Mouse (Mus musculus) C2C12 (cell line): ENCODE measurements around the gene Gpx1. TPM values are rescaled to one million over a fixed set of nuclear protein-coding genes. Genes with fewer than 3 reads are reported as not detected.

ENCODE experiments used
- H3K27me3 ChIP-seq: one replicate; pipeline ENCODE4 v1.6.1; 2011; ENCODE audit not compliant: control insufficient read depth, insufficient read depth, insufficient read length
- H3K36me3 ChIP-seq: one replicate; pipeline ENCODE4 v1.6.1; 2011; ENCODE audit not compliant: control insufficient read depth, insufficient read depth
- H3K4me3 ChIP-seq: one replicate; pipeline ENCODE4 v1.5.1; 2011; ENCODE audit warnings: mild to moderate bottlenecking, control low read depth; ENCODE audit not compliant: poor library complexity, insufficient read depth, severe bottlenecking
- H3K79me2 ChIP-seq: one replicate; pipeline ENCODE4 v1.6.1; 2011; ENCODE audit not compliant: control insufficient read depth, insufficient read depth
- H3K79me3 ChIP-seq: one replicate; pipeline ENCODE4 v1.6.1; 2011; ENCODE audit warnings: low read depth, control low read depth
- H3ac ChIP-seq: one replicate; pipeline ENCODE3; 2011; ENCODE audit warnings: low read depth; ENCODE audit not compliant: control insufficient read depth, insufficient read length
- CEBPB ChIP-seq: IDR thresholded peaks from one replicate; pipeline ENCODE4 v1.6.1; 2011; ENCODE audit warnings: low read depth, mild to moderate bottlenecking, control low read depth, moderate library complexity
- CTCF ChIP-seq: IDR thresholded peaks from one replicate; pipeline ENCODE4 v1.5.1; 2011; ENCODE audit not compliant: control insufficient read depth, insufficient read depth, insufficient read length
- FOSL1 ChIP-seq: IDR thresholded peaks from one replicate; pipeline ENCODE4 v1.8.0; 2011; ENCODE audit warnings: mild to moderate bottlenecking, low read length; ENCODE audit not compliant: poor library complexity, insufficient read depth, severe bottlenecking
- MAX ChIP-seq: IDR thresholded peaks from one replicate; pipeline ENCODE4 v1.6.1; 2011; ENCODE audit warnings: mild to moderate bottlenecking, control low read depth
- MYOD1 ChIP-seq: IDR thresholded peaks from one replicate; pipeline ENCODE4 v1.6.1; 2011; ENCODE audit warnings: low read depth; ENCODE audit not compliant: control insufficient read depth, insufficient read length
- MYOG ChIP-seq: IDR thresholded peaks from one replicate; pipeline ENCODE4 v1.6.1; 2011; ENCODE audit not compliant: control insufficient read depth, insufficient read length; ENCODE audit errors: extremely low read depth
- USF1 ChIP-seq: IDR thresholded peaks from one replicate; pipeline ENCODE4 v1.6.1; 2011; ENCODE audit warnings: low read depth, mild to moderate bottlenecking, control low read depth, moderate library complexity
- polyA plus RNA-seq: library from polyadenylated mRNA; unstranded; fragments of >200 nt; fragmentation: generic; extraction: Trizol; gene quantifications from one replicate; pipeline ENCODE4 v1.2.1, GENCODE M21; 2012; ENCODE audit warnings: missing spikeins

Gene Gpx1
- polyA plus RNA-seq, 1 experiment: 667 TPM

DNA sequence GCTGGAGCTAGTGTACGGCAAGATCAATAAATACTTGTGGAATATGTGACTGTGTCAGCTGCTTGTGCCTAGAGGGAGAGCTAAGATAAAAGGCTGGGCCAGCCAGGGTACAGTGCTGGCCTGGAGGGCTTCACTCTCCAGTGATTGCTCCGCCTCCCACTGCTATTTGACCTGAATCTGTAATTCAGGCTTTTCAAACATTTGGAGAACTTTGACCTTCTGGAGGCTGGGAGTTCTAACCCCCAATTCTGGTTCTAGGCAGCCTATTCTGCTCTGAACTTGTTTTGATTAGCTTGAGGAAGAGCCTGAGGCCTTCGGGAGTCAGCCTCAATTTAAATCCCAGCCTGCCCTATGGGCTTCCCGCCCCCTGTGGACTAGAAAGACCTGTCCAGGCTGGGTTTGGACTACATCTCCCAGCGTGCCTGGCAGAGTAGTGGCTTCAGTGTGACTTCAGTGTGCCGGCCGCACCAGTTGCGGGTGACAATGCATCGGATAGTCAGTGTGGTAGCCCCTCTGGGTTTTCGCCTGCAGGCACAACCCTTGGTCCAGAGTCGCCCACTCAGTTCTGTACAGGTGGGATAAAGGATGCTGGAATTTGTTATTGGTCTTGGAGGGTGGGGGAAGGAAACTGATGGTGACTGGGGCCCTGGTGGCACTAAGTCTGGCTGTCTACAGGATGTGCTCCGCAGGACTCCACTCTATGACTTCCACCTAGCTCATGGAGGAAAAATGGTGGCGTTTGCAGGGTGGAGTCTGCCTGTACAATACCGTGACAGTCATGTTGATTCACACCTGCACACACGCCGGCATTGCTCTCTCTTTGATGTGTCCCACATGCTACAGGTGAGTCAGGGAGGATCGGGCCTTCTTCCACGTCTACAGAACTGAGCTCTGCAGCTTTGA, 42.0 kb upstream of the Gpx1 start, which contains the start of gene Amt:
Gene Amt (plus strand): TSS at position 401 of the 903 bp plus-strand sequence.
- TF ChIP-seq FOSL1 (no peak), MAX (no peak), CEBPB (no peak), USF1 (no peak), MYOG (no peak)
- Histone ChIP-seq H3K79me3 (no peaks in the 10 kb centered on the region), H3ac (no peak within 1 kb of the TSS), H3K36me3 (no peaks in the 10 kb centered on the region), H3K79me2 (no peaks in the 10 kb centered on the region), H3K4me3 (no peak within 1 kb of the TSS), H3K27me3 (no peaks in the 10 kb centered on the region)

DNA sequence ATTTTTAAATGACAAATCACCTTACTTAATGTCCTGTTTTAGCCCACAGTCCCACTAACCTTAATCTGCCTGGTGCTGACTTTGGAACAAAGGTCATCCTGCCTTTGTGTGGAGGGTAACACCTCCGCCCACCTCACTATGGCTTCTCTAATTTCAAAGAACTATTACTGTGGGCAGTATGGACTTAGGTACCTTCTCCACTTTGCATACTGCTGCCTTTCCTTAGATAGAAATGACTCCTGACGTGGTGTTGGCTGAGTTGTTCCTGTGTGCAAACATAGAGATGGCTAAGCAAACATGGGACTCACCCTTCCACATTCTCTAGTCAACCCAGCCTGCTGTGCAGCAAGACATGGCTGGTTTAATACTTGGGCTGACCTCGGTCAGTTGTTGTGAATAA, 36.9 kb upstream of the Gpx1 start:
- no peak overlapping the region for H3K4me3 ChIP-seq
- H3K79me3 ChIP-seq: peaks cover 9% of the 10 kb centered on the region
- no peaks in the 10 kb centered on the region for H3K27me3 ChIP-seq
- H3ac ChIP-seq: no peak overlapping the region
- H3K36me3 ChIP-seq: peaks cover 16% of the 10 kb centered on the region
- peaks cover 31% of the 10 kb centered on the region for H3K79me2 ChIP-seq
- no peak for TF ChIP-seq FOSL1
- no peak for TF ChIP-seq CEBPB
- no peak for TF ChIP-seq MAX
- no peak for TF ChIP-seq MYOD1
- TF ChIP-seq USF1: no peak
- no peak for TF ChIP-seq CTCF
- no peak for TF ChIP-seq MYOG

- no peak for TF ChIP-seq FOSL1
- no peaks in the 10 kb centered on the region for H3K27me3 ChIP-seq
- H3K79me2 ChIP-seq: peaks cover 60% of the 10 kb centered on the region
- peaks cover 38% of the 10 kb centered on the region for H3K79me3 ChIP-seq
- H3K36me3 ChIP-seq: peaks cover 22% of the 10 kb centered on the region
- H3K4me3 ChIP-seq: peak overlapping the region; percentile 83
- no peak overlapping the region for H3ac ChIP-seq
Observed at GRCm38 (mm10) chr9:108304716-108305115, 34.0 kb upstream of the Gpx1 start.

DNA sequence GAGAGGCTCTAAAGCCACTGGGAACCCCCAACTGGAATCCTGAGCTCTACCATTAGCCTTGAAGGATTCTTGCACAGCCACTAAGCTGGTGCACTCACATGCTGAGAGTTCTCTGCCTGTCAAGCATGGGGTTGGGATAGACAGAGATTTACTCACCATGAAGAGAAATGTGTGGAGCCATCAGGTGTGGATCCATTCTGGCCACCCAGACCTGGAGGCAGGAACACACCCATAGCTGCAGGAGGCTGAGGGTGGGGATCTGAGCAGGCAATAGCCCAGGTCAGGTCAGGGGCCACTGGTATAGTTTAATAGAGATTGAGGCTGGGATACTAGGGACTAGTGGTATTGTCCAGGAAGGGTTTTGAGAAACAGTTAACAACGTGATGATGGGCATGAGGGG, 33.5 kb upstream of the Gpx1 start:
- TF ChIP-seq MYOG: no peak
- no peak for TF ChIP-seq USF1
- no peak for TF ChIP-seq MAX
- TF ChIP-seq CEBPB: no peak
- TF ChIP-seq MYOD1: no peak
- TF ChIP-seq FOSL1: no peak
- no peak for TF ChIP-seq CTCF
- H3K27me3 ChIP-seq: no peaks in the 10 kb centered on the region
- H3K79me3 ChIP-seq: peaks cover 42% of the 10 kb centered on the region
- H3K79me2 ChIP-seq: peaks cover 64% of the 10 kb centered on the region
- peaks cover 22% of the 10 kb centered on the region for H3K36me3 ChIP-seq
- H3ac ChIP-seq: peak overlapping the region; percentile 94
- peak overlapping the region; percentile 83 for H3K4me3 ChIP-seq

DNA sequence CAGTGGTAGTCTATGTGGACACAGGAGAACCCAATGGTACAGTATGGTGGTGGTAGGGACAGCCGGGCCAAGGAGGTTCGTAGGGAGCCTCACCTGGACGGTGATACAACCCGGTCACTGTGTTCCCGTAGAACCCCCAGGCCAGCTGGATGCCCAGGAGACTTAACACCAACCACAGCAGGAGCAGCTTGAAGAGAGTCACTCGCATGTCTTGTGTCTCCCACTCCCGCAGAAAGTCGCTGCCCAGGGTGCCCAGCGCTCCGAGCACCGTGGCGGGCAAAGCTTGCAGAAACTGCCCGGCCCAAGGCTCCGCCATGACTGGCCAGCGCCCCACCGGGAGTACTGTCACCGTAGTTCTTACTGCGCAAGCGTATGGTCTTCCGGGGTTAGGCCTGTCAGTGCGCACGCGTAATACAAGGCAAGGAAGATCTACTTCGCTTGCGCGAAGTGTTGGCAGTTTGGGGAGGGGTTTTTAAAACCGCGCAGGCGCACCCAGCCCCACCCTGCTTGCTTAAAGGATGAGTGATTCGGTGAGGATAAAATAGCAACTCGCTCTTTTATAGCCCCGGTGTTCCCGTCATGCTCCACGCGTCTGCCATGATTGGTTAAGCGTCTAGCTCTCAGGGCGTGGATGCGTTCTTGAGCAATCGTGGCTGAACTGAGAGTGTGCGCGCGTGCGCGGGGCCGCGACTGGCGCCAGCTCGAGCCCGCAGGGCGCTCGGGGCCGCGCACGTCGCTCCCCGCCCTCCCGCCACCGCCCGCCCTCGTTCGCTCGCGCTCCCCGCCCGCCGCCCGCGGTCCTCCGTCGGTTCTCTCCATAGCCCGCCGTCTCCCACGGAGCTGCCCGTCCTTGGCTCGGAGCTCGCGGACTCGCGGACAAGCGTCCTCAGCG, 32.8 kb upstream of the Gpx1 start, which contains the start of the genes Rhoa and Tcta:
Gene Rhoa (plus strand): TSS at position 501 of the 892 bp plus-strand sequence.
Gene Tcta (minus strand): TSS at position 532 of the 892 bp plus-strand sequence.
- peak within 1 kb of the TSS; percentile 94 for H3ac ChIP-seq
- H3K36me3 ChIP-seq: peaks cover 22% of the 10 kb centered on the region
- peak; percentile 97 for TF ChIP-seq CEBPB
- TF ChIP-seq FOSL1: no peak
- no peak for TF ChIP-seq MYOD1
- peaks cover 71% of the 10 kb centered on the region for H3K79me2 ChIP-seq
- no peaks in the 10 kb centered on the region for H3K27me3 ChIP-seq
- peaks cover 49% of the 10 kb centered on the region for H3K79me3 ChIP-seq
- H3K4me3 ChIP-seq: peak within 1 kb of the TSS; percentile 83

- peaks cover 56% of the 10 kb centered on the region for H3K79me3 ChIP-seq
- peak overlapping the region; percentile 73 for H3K4me3 ChIP-seq
- TF ChIP-seq USF1 (no peak), CTCF (no peak), MYOD1 (no peak), MAX (no peak), MYOG (no peak)
- no peaks in the 10 kb centered on the region for H3K27me3 ChIP-seq
- H3K36me3 ChIP-seq: peaks cover 22% of the 10 kb centered on the region
- H3ac ChIP-seq: peak overlapping the region; percentile 88
- peaks cover 78% of the 10 kb centered on the region for H3K79me2 ChIP-seq
Observed at GRCm38 (mm10) chr9:108306571-108306980, 32.1 kb upstream of the Gpx1 start.
